Mouse (Mus musculus): ENCODE measurements around the gene Herc3. TPM values are rescaled to one million over a fixed set of nuclear protein-coding genes. Genes with fewer than 3 reads are reported as not detected.

Gene Herc3
- total RNA-seq, 2 experiments from 2014 or later: 226 to 239 TPM

DNA sequence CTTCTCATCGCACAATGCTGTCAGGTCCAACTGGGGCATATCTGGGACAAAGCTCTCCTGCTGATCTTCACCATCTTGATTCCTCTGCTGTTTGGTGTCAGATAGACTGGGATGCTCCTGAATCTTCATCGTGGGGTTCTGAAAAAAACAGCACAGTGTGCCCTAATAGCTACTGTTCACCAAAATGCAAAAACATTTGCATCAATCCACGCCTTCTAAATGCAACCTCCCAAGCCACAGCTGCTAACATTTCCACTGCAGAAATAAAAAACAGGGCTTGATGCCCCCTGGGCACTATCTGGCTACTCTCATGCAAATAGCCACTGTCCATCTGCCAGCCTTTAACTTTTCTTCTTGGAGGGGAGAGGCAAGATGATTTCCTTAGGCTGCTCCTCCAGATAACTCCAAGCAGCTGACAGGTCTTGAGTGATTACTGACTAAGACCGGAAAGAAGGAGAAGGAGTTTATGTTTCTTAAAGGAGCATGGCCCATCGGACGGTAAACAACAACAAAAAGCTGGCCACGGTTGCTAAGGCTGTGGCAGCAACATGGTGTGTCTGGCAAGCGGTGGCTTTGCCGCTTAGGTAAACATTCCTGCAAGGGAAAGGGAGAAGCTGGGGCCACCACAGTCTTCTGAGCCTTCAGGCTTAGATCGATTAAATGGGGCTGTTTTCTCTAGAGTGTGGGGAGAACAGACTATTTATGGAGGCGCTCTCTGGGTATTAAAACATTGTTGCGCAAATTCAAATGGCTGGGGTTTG lies 134.0 kb downstream of the Herc3 start:
- no peak for DNase-seq (ENCODE audit: low spot score in 2 of 2)

DNA sequence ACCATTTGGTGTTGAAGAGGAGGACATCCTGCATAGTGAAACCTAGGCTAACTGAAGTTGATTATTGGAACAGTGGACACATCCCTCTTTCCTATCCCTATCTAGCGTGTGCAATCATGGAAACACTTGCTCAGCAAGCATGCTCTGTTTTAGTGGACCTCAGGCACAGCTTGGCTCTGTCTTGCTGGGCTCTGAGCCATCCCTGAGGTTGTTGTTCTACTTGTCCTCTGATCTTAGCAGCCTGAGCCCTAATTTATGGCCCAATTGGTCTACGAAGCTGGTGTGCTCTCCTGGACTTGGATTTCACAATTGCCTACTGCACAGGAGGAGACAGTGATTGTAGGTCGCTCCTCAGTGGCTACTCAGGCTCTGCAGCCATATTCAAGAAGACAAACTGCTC lies 137.0 kb downstream of the Herc3 start:
- DNase-seq (ENCODE audit: low spot score in 2 of 2): no peak

Other genes starting within 250 kb of the Herc3 start
- gene Abcg2, start 246.9 kb upstream of the Herc3 start, total RNA-seq (2021): 10 to 100 TPM; 24.0 to 24.9 TPM
- gene Nap1l5, start 75.6 kb downstream of the Herc3 start, total RNA-seq (2021): 100 to 1,000 TPM; 186 to 199 TPM
- gene Fam13a, start 193.1 kb downstream of the Herc3 start, total RNA-seq (2021): 10 to 100 TPM; 16.0 to 16.5 TPM